In genomic region chr13:42867026-42867425, GRCm38 (mm10) we compare ENCODE assay signal across 8 mouse cellular contexts.
DNase-seq lines count a peak whose midpoint lies in the region; ATAC-seq and TF ChIP-seq lines count a peak whose summit lies in the region.

No protein-coding gene starts in this region.

- no peaks in the 10 kb centered on the region for H3K36me3 ChIP-seq in limb, embryonic 14.5 days (ENCODE audit: control insufficient read depth, insufficient read depth, low read length)
- no peaks in the 10 kb centered on the region for H3K36me3 ChIP-seq in neural tube, embryonic 15.5 days

- DNase-seq in adrenal gland, postnatal 10 days = peak; percentile 9
- no peak for DNase-seq in adrenal gland, postnatal 4 days (ENCODE audit: low spot score in 2 of 2)
- peak; percentile 13 for DNase-seq in ovary, postnatal 10 days (ENCODE audit: low spot score)
- DNase-seq in ovary, adult 18-20 months (ENCODE audit: low spot score) = no peak
- no peak for DNase-seq in limb, embryonic 14.5 days (ENCODE audit: low spot score)
- no peak for DNase-seq in spleen, postnatal 36 days (ENCODE audit: low spot score in 2 of 2)

- ATAC-seq in limb, embryonic 14.5 days (ENCODE audit: low FRiP score, low read depth) = no peak
- no peak for ATAC-seq in neural tube, embryonic 15.5 days (ENCODE audit: low FRiP score)
- no peak for ATAC-seq in megakaryocyte-erythroid progenitor cell, adult 5-6 weeks (replicated peaks; ENCODE audit: low FRiP score, low TSS enrichment, poor library complexity, severe bottlenecking)

- no peak overlapping the region for H3K27ac ChIP-seq in limb, embryonic 14.5 days (replicated peaks; ENCODE audit: low read depth, low read length)
- no peak overlapping the region for H3K27ac ChIP-seq in neural tube, embryonic 15.5 days (replicated peaks)

- no peak overlapping the region for H3K9ac ChIP-seq in limb, embryonic 14.5 days (ENCODE audit: low read depth, low read length, severe bottlenecking)
- H3K9ac ChIP-seq in neural tube, embryonic 15.5 days (replicated peaks) = no peak overlapping the region

- peaks cover 4% of the 10 kb centered on the region; the same call in 1 of the 2 replicates for H3K4me1 ChIP-seq in limb, embryonic 14.5 days (ENCODE audit: control insufficient read depth, insufficient read depth, low read length)
- peaks cover 7% of the 10 kb centered on the region for H3K4me1 ChIP-seq in neural tube, embryonic 15.5 days

- TF ChIP-seq POLR2A in limb, embryonic 14.5 days (IDR thresholded peaks at IDR 0.05; ENCODE audit: borderline replicate concordance, extremely low read depth, insufficient read depth, insufficient read length) = no peak

- peak overlapping the region; percentile 38 for H3K4me3 ChIP-seq in limb, embryonic 14.5 days (replicated peaks; ENCODE audit: low read length)
- H3K4me3 ChIP-seq in neural tube, embryonic 15.5 days (replicated peaks) = no peak overlapping the region

- 40% methylated on average over 6 of the region's 6 CpGs for WGBS in limb, embryonic 14.5 days
- WGBS in neural tube, embryonic 15.5 days = 45% methylated on average over 6 of the region's 6 CpGs

- peak overlapping the region; percentile 67 for H3K4me2 ChIP-seq in limb, embryonic 14.5 days (replicated peaks; ENCODE audit: low read depth, low read length, severe bottlenecking)
- peak overlapping the region; percentile 60 for H3K4me2 ChIP-seq in neural tube, embryonic 15.5 days

- H3K9me3 ChIP-seq in limb, embryonic 14.5 days (ENCODE audit: control insufficient read depth, low read length) = no peaks in the 10 kb centered on the region
- no peaks in the 10 kb centered on the region for H3K9me3 ChIP-seq in neural tube, embryonic 15.5 days (replicated peaks)

- H3K27me3 ChIP-seq in limb, embryonic 14.5 days (ENCODE audit: control insufficient read depth, insufficient read depth, low read length) = 0 out of 2 replicates have a peak, but pooled peaks cover 6% of the 10 kb centered on the region
- no peaks in the 10 kb centered on the region for H3K27me3 ChIP-seq in neural tube, embryonic 15.5 days (replicated peaks)

Comparison
In these comparisons a context has a peak if more than half of its experiments do, and no peak if none do; other contexts are left out.
1. DNase-seq: peak in adrenal gland, postnatal 10 days (single experiment) and ovary, postnatal 10 days (single experiment); none in adrenal gland, postnatal 4 days (0 of 2), ovary, adult 18-20 months (single experiment), limb, embryonic 14.5 days (single experiment) and spleen, postnatal 36 days (0 of 2).